Mouse (Mus musculus): ENCODE data around the gene Eif3c.

Eif3c gene

GRCm38 (mm10) chr7:126519513-126519912 lies 46.7 kb downstream of the Eif3c start:
- CTCF ChIA-PET, result interaction anchor here in 3 of 4 experiments (0.6 to 1.4 kb wide), 5 partner anchors 8 to 120 kb away, joined by 3 to 4 read pairs (median 3); no protein-coding TSS in a partner anchor
- POLR2A ChIA-PET, result interaction anchor here (0.7 to 2.7 kb wide), 21 partner anchors 9 to 255 kb away, joined by 3 to 20 read pairs (median 5); partner anchors contain the start of genes Eif3c (in 1 of the 4), Sh2b1 (in 1 of the 4) and Spns1 (in 1 of the 4)

DNA sequence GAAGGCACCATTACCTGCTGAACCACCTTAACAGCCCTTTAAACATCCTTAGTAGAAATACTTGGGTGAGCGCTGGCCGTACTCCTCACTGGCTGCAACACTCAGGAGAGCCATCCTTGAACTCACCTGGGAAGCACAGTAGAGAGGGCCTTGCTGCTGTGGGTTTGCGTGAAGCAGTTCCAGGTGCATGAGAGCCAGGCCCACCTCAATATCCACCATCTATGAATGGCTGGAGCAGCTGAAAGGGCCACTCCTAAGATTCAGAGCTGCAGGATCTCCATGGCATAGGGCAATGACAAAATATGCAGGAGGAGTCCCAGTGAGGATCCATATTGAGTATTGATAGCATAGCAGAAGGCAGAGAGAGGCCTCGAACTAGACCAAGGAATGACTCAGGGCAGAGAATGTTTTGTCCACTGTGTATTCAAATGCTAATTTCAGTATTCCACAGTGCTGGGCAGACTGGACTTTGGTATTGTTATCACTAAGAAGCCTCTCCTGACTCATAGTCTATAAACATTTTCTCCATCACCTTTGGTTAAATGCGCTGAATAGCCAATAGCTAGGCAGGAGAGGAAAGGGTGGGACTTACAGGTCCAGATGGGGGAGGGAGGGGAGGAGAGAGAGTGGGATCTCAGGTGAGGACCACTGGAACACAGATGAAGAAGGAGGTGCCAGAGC lies 47.8 kb downstream of the Eif3c start:
- CTCF ChIA-PET, result interaction anchor here in 1 of 4 experiments (1.1 to 1.4 kb wide), 2 partner anchors 9 to 51 kb away, joined by 3 to 4 read pairs; no protein-coding TSS in a partner anchor

DNA sequence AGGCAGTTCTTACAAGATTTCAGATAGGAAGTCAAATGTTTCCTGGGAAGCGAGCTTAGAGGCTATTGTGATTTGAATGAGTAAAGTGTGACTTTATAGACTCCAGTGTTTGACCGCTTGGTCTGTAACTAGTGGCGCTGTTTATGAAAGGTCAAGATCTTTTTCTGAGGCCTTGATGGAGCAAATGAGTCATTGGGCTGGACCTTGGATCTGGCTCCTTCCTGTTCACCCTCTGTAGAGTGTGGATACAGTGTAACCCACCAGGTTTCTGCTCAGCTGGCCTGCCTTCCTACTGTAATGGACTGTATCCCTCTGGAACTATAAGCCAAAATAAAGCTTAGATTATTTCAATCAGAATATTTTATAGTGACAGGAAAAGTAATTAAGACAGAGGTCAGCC lies 54.9 kb downstream of the Eif3c start:
- CTCF ChIA-PET, result interaction anchor here in 1 of 4 experiments (1.1 kb wide), 1 partner anchor 66 kb away, joined by 5 read pairs; no protein-coding TSS in a partner anchor

More for the DNA sequence above, 47.8 kb downstream of the Eif3c start:
- POLR2A ChIA-PET, result interaction anchor here (0.6 to 2.7 kb wide), 20 partner anchors 9 to 262 kb away, joined by 3 to 20 read pairs (median 4); partner anchors contain the start of genes Sh2b1 (in 2 of the 4), Eif3c (in 1 of the 4) and Spns1 (in 1 of the 4)

DNA sequence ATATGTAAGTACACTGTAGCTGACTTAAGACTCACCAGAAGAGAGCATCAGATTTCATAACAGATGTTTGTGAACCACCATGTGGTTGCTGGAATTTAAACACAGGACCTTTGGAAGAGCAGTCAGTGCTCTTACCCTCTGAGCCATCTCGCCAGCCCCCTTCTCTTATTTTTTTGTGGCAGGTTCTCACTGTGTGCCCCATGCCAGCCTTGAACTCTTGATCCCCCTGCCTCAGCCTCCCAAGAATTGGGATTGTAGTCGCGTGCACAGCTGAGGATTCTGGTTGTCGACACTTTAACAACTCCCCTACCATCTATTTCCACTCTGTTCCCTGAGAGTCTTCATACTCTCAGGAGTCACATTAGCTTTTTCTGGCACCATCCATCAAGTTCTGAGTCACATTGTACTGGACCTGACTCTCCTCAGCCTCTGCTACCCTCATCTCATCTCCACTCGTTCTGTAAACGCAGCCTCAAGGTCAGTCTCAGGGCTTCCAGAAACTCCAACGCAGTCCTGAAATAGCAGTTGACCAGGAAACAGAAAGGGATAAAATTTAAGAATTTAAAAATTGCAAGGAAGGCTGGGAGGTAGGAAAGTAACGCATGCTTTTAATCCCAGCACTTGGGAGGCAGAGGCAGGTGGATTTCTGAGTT lies 59.0 kb downstream of the Eif3c start:
- POLR2A ChIA-PET, result interaction anchor here (0.6 to 4.1 kb wide), 13 partner anchors 9 to 1147 kb away, joined by 3 to 37 read pairs (median 4); partner anchors contain the start of genes Sh2b1 (in 1 of the 4) and Tufm (in 1 of the 4)
- CTCF ChIA-PET, result interaction anchor here in 2 of 4 experiments (0.6 to 0.9 kb wide), 4 partner anchors 32 to 865 kb away, joined by 3 to 4 read pairs (median 3); partner anchors contain the start of gene Sh2b1 (in 1 of the 2)

More for the DNA sequence above, 54.9 kb downstream of the Eif3c start:
- POLR2A ChIA-PET, result interaction anchor here in 3 of 4 experiments (0.6 to 2.8 kb wide), 10 partner anchors 9 to 762 kb away, joined by 3 to 12 read pairs (median 5); partner anchors contain the start of gene Sh2b1 (in 1 of the 3)

DNA sequence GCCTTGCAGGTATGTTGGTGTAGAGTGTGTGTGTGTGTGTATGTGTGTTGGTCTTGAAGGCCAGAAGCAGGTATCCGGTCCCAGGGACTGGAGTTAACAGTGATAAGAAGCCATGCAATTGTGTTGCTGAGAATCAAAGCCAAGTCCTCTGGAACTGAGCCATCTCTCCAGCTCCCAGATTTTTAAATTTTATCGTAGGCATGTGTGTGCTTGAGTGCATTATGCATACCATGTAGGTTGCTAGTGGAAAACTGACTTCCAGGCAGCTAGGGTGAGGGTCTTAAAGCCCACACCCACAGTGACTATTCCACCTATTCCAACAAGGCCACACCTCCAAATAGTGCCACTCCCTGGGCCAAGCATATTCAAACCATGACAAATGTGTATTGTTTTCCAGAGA lies 61.3 kb downstream of the Eif3c start:
- ChIA-PET CTCF (interaction anchor here in 3 of 4 experiments (0.6 to 1.3 kb wide), 4 partner anchors 23 to 105 kb away, joined by 3 to 12 read pairs (median 4); no protein-coding TSS in a partner anchor), POLR2A (interaction anchor here (0.6 to 4.1 kb wide), 32 partner anchors 8 to 1358 kb away, joined by 3 to 37 read pairs (median 4); partner anchors contain the start of genes Sh2b1 (in 2 of the 4), Eif3c (in 1 of the 4) and Tufm (in 1 of the 4))

DNA sequence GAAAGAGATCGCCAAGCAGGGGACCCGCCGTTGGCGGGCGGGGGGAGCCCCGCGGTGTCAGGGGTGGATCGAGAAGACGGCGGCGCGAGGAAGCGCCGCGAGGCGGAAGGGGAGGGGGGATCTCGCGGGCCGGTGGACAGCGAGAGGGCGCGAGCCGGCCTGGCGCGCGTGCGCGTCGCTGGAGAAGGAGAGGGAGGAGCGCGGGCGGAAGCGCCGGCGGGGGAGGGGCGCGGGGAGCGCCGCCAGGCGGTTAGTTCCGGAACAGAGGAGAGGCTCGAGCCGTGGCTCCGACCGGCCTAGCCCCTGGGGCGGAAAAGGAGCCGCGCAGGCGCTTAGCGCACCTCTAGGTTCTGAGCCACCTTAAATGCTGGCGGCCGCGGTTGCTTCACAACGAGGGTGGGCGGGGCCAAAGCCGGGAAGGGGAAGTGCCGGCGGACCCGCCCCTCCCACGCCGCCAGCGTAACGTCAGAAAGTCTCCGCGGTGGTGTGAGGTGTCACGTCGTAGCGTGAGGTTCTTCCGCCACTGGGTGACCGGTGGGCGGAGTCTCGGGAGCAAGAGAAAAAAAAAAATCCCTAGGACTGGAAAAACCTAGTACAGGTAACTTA lies 62.8 kb downstream of the Eif3c start, which contains the start of gene Atxn2l:
Atxn2l (minus strand) TSS at position 165 of the 606 bp plus-strand sequence.
- POLR2A ChIA-PET, result interaction anchor here (0.5 to 13.6 kb wide), 27 partner anchors 8 to 710 kb away, joined by 3 to 482 read pairs (median 10); partner anchors contain the start of genes Tufm (in 2 of the 4), Apobr (in 1 of the 4), Maz (in 1 of the 4) and Sh2b1 (in 1 of the 4)

DNA sequence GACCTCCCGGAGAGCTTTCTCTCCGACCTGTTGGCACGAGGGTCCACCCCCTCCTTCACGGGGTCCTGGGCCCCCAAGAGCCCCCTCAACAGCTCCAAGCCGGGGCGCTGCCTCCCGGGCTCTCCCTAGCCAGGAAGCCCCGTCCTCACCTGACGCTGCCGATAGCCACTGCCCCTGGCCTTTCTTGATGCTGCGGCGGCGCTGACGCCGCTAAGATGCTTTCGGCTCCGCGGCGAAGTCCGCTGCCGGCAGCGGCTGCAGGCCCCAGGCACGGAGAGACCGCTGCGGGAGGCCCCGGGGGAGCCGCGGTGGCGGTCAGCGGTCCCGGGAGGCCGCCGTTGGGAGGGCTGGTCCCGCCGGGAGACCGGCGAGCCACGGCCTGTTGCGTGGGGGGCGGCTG lies 63.5 kb downstream of the Eif3c start:
- ChIA-PET CTCF (interaction anchor here in 2 of 4 experiments (0.6 to 1.8 kb wide), 11 partner anchors 11 to 713 kb away, joined by 3 to 9 read pairs (median 5); partner anchors contain the start of gene Sh2b1 (in 1 of the 2)), POLR2A (interaction anchor here (0.6 to 13.6 kb wide), 122 partner anchors 9 to 968 kb away, joined by 3 to 482 read pairs (median 4); partner anchors contain the start of genes Sh2b1 (in 4 of the 4), Tufm (in 4 of the 4), Sbk1 (in 3 of the 4) and Spns1 (in 3 of the 4))

More for the DNA sequence above, 62.8 kb downstream of the Eif3c start, which contains the start of gene Atxn2l:
- CTCF ChIA-PET, result no interaction called here

- ChIA-PET CTCF (interaction anchor here in 2 of 4 experiments (0.6 to 1.8 kb wide), 15 partner anchors 10 to 713 kb away, joined by 3 to 9 read pairs (median 4); partner anchors contain the start of gene Sh2b1 (in 2 of the 2)), POLR2A (interaction anchor here (0.5 to 13.6 kb wide), 148 partner anchors 9 to 1226 kb away, joined by 3 to 482 read pairs (median 4); partner anchors contain the start of genes Sh2b1 (in 4 of the 4), Tufm (in 4 of the 4), Sbk1 (in 3 of the 4) and Spns1 (in 3 of the 4))
Measured at GRCm38 (mm10) chr7:126502023-126502741, 64.0 kb downstream of the Eif3c start.

DNA sequence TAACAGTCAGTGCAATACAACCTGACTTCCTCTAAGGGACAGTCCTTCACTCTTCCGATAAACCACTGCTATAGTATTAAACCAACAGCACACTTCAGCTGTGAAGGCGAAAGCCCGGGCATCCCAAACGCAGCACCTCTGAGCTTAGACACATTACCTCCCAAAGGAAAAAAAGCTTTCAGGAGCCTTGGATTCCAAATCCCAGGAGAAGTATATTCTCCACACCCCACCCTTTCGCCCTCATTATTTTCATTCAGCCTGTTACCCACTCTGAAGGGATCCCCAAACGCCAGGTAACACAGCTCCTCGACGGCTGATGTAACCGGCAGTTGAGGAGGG lies 64.6 kb downstream of the Eif3c start:
- POLR2A ChIA-PET, result interaction anchor here (0.6 to 13.6 kb wide), 102 partner anchors 9 to 526 kb away, joined by 3 to 482 read pairs (median 5); partner anchors contain the start of genes Sh2b1 (in 4 of the 4), Tufm (in 3 of the 4), Apobr (in 2 of the 4) and Eif3c (in 2 of the 4)
- CTCF ChIA-PET, result interaction anchor here in 2 of 4 experiments (0.6 to 1.8 kb wide), 9 partner anchors 13 to 404 kb away, joined by 3 to 6 read pairs (median 4); partner anchors contain the start of gene Sh2b1 (in 2 of the 2)

GRCm38 (mm10) chr7:126499416-126499815 lies 66.8 kb downstream of the Eif3c start:
- ChIA-PET CTCF (no interaction called here), POLR2A (interaction anchor here in 3 of 4 experiments (1.1 to 13.6 kb wide), 8 partner anchors 8 to 56 kb away, joined by 3 to 482 read pairs (median 28); partner anchors contain the start of genes Tufm (in 2 of the 3) and Sh2b1 (in 1 of the 3))

- ChIA-PET POLR2A (interaction anchor here (0.7 to 13.6 kb wide), 22 partner anchors 8 to 736 kb away, joined by 3 to 482 read pairs (median 4); partner anchors contain the start of genes Sh2b1 (in 2 of the 4), Tufm (in 2 of the 4) and Spns1 (in 1 of the 4)), CTCF (interaction anchor here in 2 of 4 experiments (0.6 to 1.5 kb wide), 2 partner anchors 25 to 44 kb away, joined by 3 to 5 read pairs; no protein-coding TSS in a partner anchor)
Measured at GRCm38 (mm10) chr7:126497966-126498365, 68.2 kb downstream of the Eif3c start.

DNA sequence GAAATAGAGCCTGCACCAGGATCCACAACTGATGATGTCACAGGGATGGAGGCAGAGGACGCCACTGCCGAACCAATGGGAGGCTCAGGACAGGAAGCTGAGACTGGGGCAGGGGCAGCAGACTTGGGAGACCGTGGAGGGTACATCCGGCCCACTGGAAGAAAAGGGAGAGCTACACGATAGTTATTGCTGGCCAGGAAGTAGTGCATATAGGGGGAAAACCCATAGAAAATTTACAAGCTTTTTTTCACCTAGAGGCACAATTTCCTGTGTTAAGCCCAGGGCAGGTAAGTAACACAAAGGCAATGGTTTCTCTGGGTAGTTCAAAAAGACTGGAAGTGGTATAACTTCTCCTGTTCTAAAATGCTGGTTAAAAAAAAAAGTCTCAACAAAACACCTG lies 69.7 kb downstream of the Eif3c start:
- CTCF ChIA-PET, result interaction anchor here in 1 of 4 experiments (1.5 kb wide), 1 partner anchor 97 kb away, joined by 4 read pairs; no protein-coding TSS in a partner anchor
- POLR2A ChIA-PET, result interaction anchor here (0.7 to 13.6 kb wide), 13 partner anchors 9 to 110 kb away, joined by 3 to 482 read pairs (median 4); partner anchors contain the start of genes Tufm (in 3 of the 4) and Sh2b1 (in 2 of the 4)

Data from embryonic stem cell, embryonic (primary cell).